ENCODE assay signal across 9 mouse cellular contexts in genomic region chrX:166971721-166972120, GRCm38 (mm10).
DNase-seq lines count a peak whose midpoint lies in the region; ATAC-seq and TF ChIP-seq lines count a peak whose summit lies in the region.
"Had no signal": no experiment of that assay in that cellular context is flagged by ENCODE, and none has a peak within 500 bp of the region (broad histone marks: within the 10 kb centered on the region; RNA-seq: fewer than 3 reads in every experiment).

No protein-coding gene starts in this region.

- no peak overlapping the region for H3K27ac ChIP-seq in forebrain, embryonic 11.5 days (ENCODE audit: low read depth, low read length)
- no peak overlapping the region for H3K27ac ChIP-seq in forebrain, embryonic 10.5 days
- H3K27ac ChIP-seq in liver, postnatal 0 days (ENCODE audit: low read depth) = no peak overlapping the region

- 12% methylated on average over 1 of the region's 1 CpGs for WGBS in forebrain, embryonic 11.5 days
- 54% methylated on average over 1 of the region's 1 CpGs for whole genome bisulfite sequencing in forebrain, embryonic 10.5 days
- WGBS in liver, postnatal 0 days (ENCODE audit: insufficient replicate concordance) = 40% methylated on average over 1 of the region's 1 CpGs

- no peak overlapping the region for H3K4me2 ChIP-seq in forebrain, embryonic 11.5 days (ENCODE audit: low read depth, low read length, severe bottlenecking)
- H3K4me2 ChIP-seq in liver, postnatal 0 days (ENCODE audit: low read depth, low read length) = no peak overlapping the region

- H3K9me3 ChIP-seq in forebrain, embryonic 11.5 days (ENCODE audit: control insufficient read depth, low read length) = no peaks in the 10 kb centered on the region
- H3K9me3 ChIP-seq in forebrain, embryonic 10.5 days = no peaks in the 10 kb centered on the region
- H3K9me3 ChIP-seq in liver, postnatal 0 days (ENCODE audit: low read length) = no peaks in the 10 kb centered on the region

- no peak for DNase-seq in forebrain, embryonic 11.5 days (ENCODE audit: low spot score)
- no peak for DNase-seq in forebrain, embryonic 10.5 days (ENCODE audit: extremely low spot score, low spot score)
- DNase-seq in Muller cell, postnatal 12 days (ENCODE audit: inconsistent ontology term) = peak; percentile 83
- DNase-seq in heart, adult 9 months (ENCODE audit: low spot score in 2 of 2) = peak; percentile 47
- DNase-seq in lung, postnatal 10 days = peak; percentile 1
- DNase-seq in liver, postnatal 0 days = no peak
- DNase-seq in thymus, postnatal 0 days (ENCODE audit: low spot score) = no peak
- DNase-seq: adrenal gland, adult 2 months had no signal

- TF ChIP-seq EP300 in liver, postnatal 0 days (IDR thresholded peaks at IDR 0.05; ENCODE audit: low read depth) = no peak

- no peak overlapping the region for H3K9ac ChIP-seq in forebrain, embryonic 11.5 days (ENCODE audit: low read length)
- no peak overlapping the region for H3K9ac ChIP-seq in liver, postnatal 0 days (replicated peaks)

- H3K4me3 ChIP-seq in forebrain, embryonic 11.5 days (ENCODE audit: low read depth, low read length) = no peak overlapping the region
- no peak overlapping the region for H3K4me3 ChIP-seq in forebrain, embryonic 10.5 days
- H3K4me3 ChIP-seq in liver, postnatal 0 days (ENCODE audit: low read depth, low read length) = no peak overlapping the region

- H3K4me1 ChIP-seq in forebrain, embryonic 11.5 days (replicated peaks; ENCODE audit: control insufficient read depth, insufficient read depth, low read length) = no peaks in the 10 kb centered on the region
- H3K4me1 ChIP-seq in forebrain, embryonic 10.5 days = no peaks in the 10 kb centered on the region
- no peaks in the 10 kb centered on the region for H3K4me1 ChIP-seq in liver, postnatal 0 days (ENCODE audit: insufficient read depth)

- H3K27me3 ChIP-seq in forebrain, embryonic 11.5 days (ENCODE audit: control insufficient read depth, insufficient read depth, low read length) = peaks cover 8% of the 10 kb centered on the region; the same call in 1 of the 2 replicates
- H3K27me3 ChIP-seq in forebrain, embryonic 10.5 days (ENCODE audit: poor library complexity, severe bottlenecking) = peaks cover 87% of the 10 kb centered on the region
- H3K27me3 ChIP-seq in liver, postnatal 0 days (ENCODE audit: insufficient read depth, low read length) = no peaks in the 10 kb centered on the region

- no peak for TF ChIP-seq CTCF in liver, postnatal 0 days (IDR thresholded peaks at IDR 0.05; ENCODE audit: low read depth)

- no peaks in the 10 kb centered on the region for H3K36me3 ChIP-seq in forebrain, embryonic 11.5 days (ENCODE audit: control insufficient read depth, insufficient read depth, low read length)
- no peaks in the 10 kb centered on the region for H3K36me3 ChIP-seq in forebrain, embryonic 10.5 days (replicated peaks)
- no peaks in the 10 kb centered on the region for H3K36me3 ChIP-seq in liver, postnatal 0 days (replicated peaks; ENCODE audit: insufficient read depth, low read length)

- ATAC-seq in forebrain, embryonic 11.5 days (replicated peaks; ENCODE audit: low FRiP score) = peak; percentile 85
- no peak for ATAC-seq in erythroblast, adult 5-6 weeks (replicated peaks; ENCODE audit: low FRiP score, poor library complexity, severe bottlenecking)
- ATAC-seq in liver, postnatal 0 days = no peak

Comparison
In these comparisons a context has a peak if more than half of its experiments do, and no peak if none do; other contexts are left out.
1. DNase-seq: peak in Muller cell, postnatal 12 days (single experiment), heart, adult 9 months (2 of 2) and lung, postnatal 10 days (single experiment); none in forebrain, embryonic 11.5 days (single experiment), forebrain, embryonic 10.5 days (single experiment), liver, postnatal 0 days (single experiment) and thymus, postnatal 0 days (single experiment).